Mouse (Mus musculus): ENCODE measurements around the gene Slc45a1.

Slc45a1 gene

GRCm38 (mm10) chr4:150595071-150595470, 56.9 kb downstream of the Slc45a1 start:
- H3K27me3 ChIP-seq (ENCODE audit: insufficient read depth, low read length), result no peaks in the 10 kb centered on the region
- no peaks in the 10 kb centered on the region for H3K9me3 ChIP-seq (ENCODE audit: low read length)
- H3K36me3 ChIP-seq (ENCODE audit: insufficient read depth, low read length), result peaks cover 12% of the 10 kb centered on the region
- no peak overlapping the region for H3K4me3 ChIP-seq (replicated peaks; ENCODE audit: low read length)
- TF ChIP-seq CTCF (conservative IDR thresholded peaks at IDR 0.05; ENCODE audit: low read length) (no peak), NANOG (IDR thresholded peaks at IDR 0.05; ENCODE audit: borderline replicate concordance, low read length) (no peak), POU5F1 (IDR thresholded peaks at IDR 0.05; ENCODE audit: borderline replicate concordance, low read length) (no peak)
- H3K4me1 ChIP-seq (replicated peaks; ENCODE audit: low read depth, low read length), result peaks cover 73% of the 10 kb centered on the region

- no peak overlapping the region for H3K4me3 ChIP-seq (replicated peaks; ENCODE audit: low read length)
- H3K36me3 ChIP-seq (ENCODE audit: insufficient read depth, low read length), result peaks cover 12% of the 10 kb centered on the region
- peaks cover 67% of the 10 kb centered on the region for H3K4me1 ChIP-seq (replicated peaks; ENCODE audit: low read depth, low read length)
- H3K9me3 ChIP-seq (ENCODE audit: low read length), result no peaks in the 10 kb centered on the region
- TF ChIP-seq CTCF (conservative IDR thresholded peaks at IDR 0.05; ENCODE audit: low read length) (no peak), NANOG (IDR thresholded peaks at IDR 0.05; ENCODE audit: borderline replicate concordance, low read length) (no peak), POU5F1 (IDR thresholded peaks at IDR 0.05; ENCODE audit: borderline replicate concordance, low read length) (no peak)
- H3K27me3 ChIP-seq (ENCODE audit: insufficient read depth, low read length), result no peaks in the 10 kb centered on the region
These were observed 57.6 kb downstream of the Slc45a1 start for GRCm38 (mm10) chr4:150594298-150594829.

- H3K36me3 ChIP-seq (ENCODE audit: insufficient read depth, low read length), result peaks cover 12% of the 10 kb centered on the region
- H3K4me3 ChIP-seq (replicated peaks; ENCODE audit: low read length), result no peak overlapping the region
- no peaks in the 10 kb centered on the region for H3K27me3 ChIP-seq (ENCODE audit: insufficient read depth, low read length)
- no peaks in the 10 kb centered on the region for H3K9me3 ChIP-seq (ENCODE audit: low read length)
- H3K4me1 ChIP-seq (replicated peaks; ENCODE audit: low read depth, low read length), result peaks cover 61% of the 10 kb centered on the region
- TF ChIP-seq CTCF (conservative IDR thresholded peaks at IDR 0.05; ENCODE audit: low read length) (no peak), NANOG (IDR thresholded peaks at IDR 0.05; ENCODE audit: borderline replicate concordance, low read length) (no peak), POU5F1 (IDR thresholded peaks at IDR 0.05; ENCODE audit: borderline replicate concordance, low read length) (no peak)
These were observed 58.3 kb downstream of the Slc45a1 start for GRCm38 (mm10) chr4:150593473-150594217.

GRCm38 (mm10) chr4:150592087-150592486, 59.9 kb downstream of the Slc45a1 start:
- Histone ChIP-seq H3K36me3 (ENCODE audit: insufficient read depth, low read length) (peaks cover 12% of the 10 kb centered on the region), H3K4me1 (replicated peaks; ENCODE audit: low read depth, low read length) (peaks cover 71% of the 10 kb centered on the region), H3K27me3 (ENCODE audit: insufficient read depth, low read length) (no peaks in the 10 kb centered on the region), H3K9me3 (ENCODE audit: low read length) (no peaks in the 10 kb centered on the region), H3K4me3 (replicated peaks; ENCODE audit: low read length) (no peak overlapping the region)
- TF ChIP-seq NANOG (IDR thresholded peaks at IDR 0.05; ENCODE audit: borderline replicate concordance, low read length) (no peak), CTCF (conservative IDR thresholded peaks at IDR 0.05; ENCODE audit: low read length) (no peak), POU5F1 (IDR thresholded peaks at IDR 0.05; ENCODE audit: borderline replicate concordance, low read length) (no peak)

GRCm38 (mm10) chr4:150591602-150592001, 60.4 kb downstream of the Slc45a1 start:
- TF ChIP-seq CTCF (conservative IDR thresholded peaks at IDR 0.05; ENCODE audit: low read length) (no peak), POU5F1 (IDR thresholded peaks at IDR 0.05; ENCODE audit: borderline replicate concordance, low read length) (no peak), NANOG (IDR thresholded peaks at IDR 0.05; ENCODE audit: borderline replicate concordance, low read length) (no peak)
- Histone ChIP-seq H3K4me3 (replicated peaks; ENCODE audit: low read length) (no peak overlapping the region), H3K4me1 (replicated peaks; ENCODE audit: low read depth, low read length) (peaks cover 72% of the 10 kb centered on the region), H3K36me3 (ENCODE audit: insufficient read depth, low read length) (peaks cover 12% of the 10 kb centered on the region), H3K27me3 (ENCODE audit: insufficient read depth, low read length) (no peaks in the 10 kb centered on the region), H3K9me3 (ENCODE audit: low read length) (no peaks in the 10 kb centered on the region)

- H3K9me3 ChIP-seq (ENCODE audit: low read length), result no peaks in the 10 kb centered on the region
- no peaks in the 10 kb centered on the region for H3K27me3 ChIP-seq (ENCODE audit: insufficient read depth, low read length)
- peaks cover 63% of the 10 kb centered on the region for H3K4me1 ChIP-seq (replicated peaks; ENCODE audit: low read depth, low read length)
- no peak overlapping the region for H3K4me3 ChIP-seq (replicated peaks; ENCODE audit: low read length)
- TF ChIP-seq POU5F1 (IDR thresholded peaks at IDR 0.05; ENCODE audit: borderline replicate concordance, low read length) (no peak), NANOG (IDR thresholded peaks at IDR 0.05; ENCODE audit: borderline replicate concordance, low read length) (no peak), CTCF (conservative IDR thresholded peaks at IDR 0.05; ENCODE audit: low read length) (no peak)
- H3K36me3 ChIP-seq (ENCODE audit: insufficient read depth, low read length), result peaks cover 5% of the 10 kb centered on the region
These were observed 61.2 kb downstream of the Slc45a1 start for GRCm38 (mm10) chr4:150590621-150591282.

- no peak for TF ChIP-seq CTCF (conservative IDR thresholded peaks at IDR 0.05; ENCODE audit: low read length)
- TF ChIP-seq NANOG (IDR thresholded peaks at IDR 0.05; ENCODE audit: borderline replicate concordance, low read length), result no peak
- no peak for TF ChIP-seq POU5F1 (IDR thresholded peaks at IDR 0.05; ENCODE audit: borderline replicate concordance, low read length)
- H3K4me3 ChIP-seq (replicated peaks; ENCODE audit: low read length), result no peak overlapping the region
- H3K4me1 ChIP-seq (replicated peaks; ENCODE audit: low read depth, low read length), result peaks cover 59% of the 10 kb centered on the region
- H3K9me3 ChIP-seq (ENCODE audit: low read length), result no peaks in the 10 kb centered on the region
- no peaks in the 10 kb centered on the region for H3K27me3 ChIP-seq (ENCODE audit: insufficient read depth, low read length)
- no peaks in the 10 kb centered on the region; the same call in 1 of the 2 replicates for H3K36me3 ChIP-seq (ENCODE audit: insufficient read depth, low read length)
These were observed 63.7 kb downstream of the Slc45a1 start for GRCm38 (mm10) chr4:150588300-150588621.

GRCm38 (mm10) chr4:150587597-150588299, 64.2 kb downstream of the Slc45a1 start:
- no peaks in the 10 kb centered on the region for H3K27me3 ChIP-seq (ENCODE audit: insufficient read depth, low read length)
- no peaks in the 10 kb centered on the region for H3K9me3 ChIP-seq (ENCODE audit: low read length)
- H3K36me3 ChIP-seq (ENCODE audit: insufficient read depth, low read length), result no peaks in the 10 kb centered on the region; the same call in 1 of the 2 replicates
- H3K4me3 ChIP-seq (replicated peaks; ENCODE audit: low read length), result no peak overlapping the region
- peaks cover 59% of the 10 kb centered on the region for H3K4me1 ChIP-seq (replicated peaks; ENCODE audit: low read depth, low read length)
- TF ChIP-seq POU5F1 (IDR thresholded peaks at IDR 0.05; ENCODE audit: borderline replicate concordance, low read length), result no peak
